Mouse (Mus musculus): ENCODE results near the gene Elk3.

DNA sequence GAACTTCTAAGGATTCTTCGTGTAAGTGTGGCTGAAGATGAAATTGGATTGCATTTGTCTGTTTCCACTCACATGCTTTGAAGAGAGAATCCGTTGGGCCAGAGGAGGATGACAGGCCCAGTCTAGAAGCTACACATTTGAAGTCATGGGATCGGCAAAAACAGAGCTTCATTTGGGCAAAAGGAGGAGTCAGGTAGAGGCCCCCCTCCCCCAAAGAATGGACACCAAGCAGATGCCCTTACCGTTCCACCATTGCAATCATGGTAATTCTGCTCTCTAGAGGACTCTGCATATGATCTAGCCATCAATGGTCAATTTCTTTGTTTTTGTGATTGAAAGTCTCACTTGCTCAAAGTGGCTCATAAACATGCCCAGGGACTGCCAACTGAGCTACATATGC lies 47.9 kb upstream of the Elk3 start:
- TF ChIP-seq CTCF (IDR thresholded peaks at IDR 0.05; ENCODE audit: extremely low read depth, insufficient read length, insufficient replicate concordance, low read depth, low read length), result no peak
- no peak for TF ChIP-seq POLR2A (IDR thresholded peaks at IDR 0.05; ENCODE audit: low read depth, low read length)

Data from small intestine, adult 2 months (tissue).